Mouse (Mus musculus): ENCODE results near the gene Tspear. TPM values are rescaled to one million over a fixed set of nuclear protein-coding genes. Genes with fewer than 3 reads are reported as not detected.
A peak's percentile ranks its signal among the peaks of the same experiment; 100 is the strongest.
"Not testable (repeated sequence)": the region's sequence is repeated elsewhere in the genome, so short reads cannot be mapped to it uniquely, and the experiment has no call there.

The Tspear gene
- polyA plus RNA-seq, 1 experiment from 2014 or later, result 0.53 TPM

GRCm38 (mm10) chr10:77671519-77671918 lies 14.8 kb upstream of the Tspear start:
- no peak overlapping the region for H3K4me3 ChIP-seq (replicated peaks)
- WGBS, result 23% methylated on average over 4 of the region's 4 CpGs
- peaks cover 4% of the 10 kb centered on the region; the same call in 1 of the 2 replicates for H3K27me3 ChIP-seq (replicated peaks)
- H3K4me1 ChIP-seq (replicated peaks), result no peaks in the 10 kb centered on the region
- peak; percentile 72 for ATAC-seq
- no peak overlapping the region for H3K4me2 ChIP-seq (replicated peaks)
- no peaks in the 10 kb centered on the region for H3K36me3 ChIP-seq
- H3K9ac ChIP-seq, result no peak overlapping the region
- no peaks in the 10 kb centered on the region for H3K9me3 ChIP-seq
- H3K27ac ChIP-seq, result no peak overlapping the region

DNA sequence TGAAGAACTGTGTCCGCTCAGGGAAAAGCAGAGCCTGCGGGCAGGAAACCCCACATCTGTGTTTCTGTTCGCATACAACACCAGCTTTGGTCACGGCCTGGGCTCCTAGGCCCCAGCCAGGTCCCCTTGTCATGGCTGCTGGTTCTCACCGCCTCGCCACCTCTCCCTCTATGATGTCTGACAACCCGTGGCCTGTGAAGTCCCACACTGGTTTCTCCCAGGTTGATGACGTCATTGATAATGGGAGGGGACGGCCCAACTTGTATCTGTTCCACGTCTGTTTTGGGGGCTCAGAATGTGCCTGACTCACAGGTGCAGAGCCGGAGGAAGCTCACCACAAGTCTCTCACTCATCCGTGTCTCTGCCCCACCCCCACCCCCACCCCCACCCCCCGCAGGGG lies 12.6 kb upstream of the Tspear start:
- Histone ChIP-seq H3K9ac (no peak overlapping the region), H3K4me1 (replicated peaks) (peaks cover 11% of the 10 kb centered on the region), H3K4me2 (replicated peaks) (no peak overlapping the region), H3K9me3 (no peaks in the 10 kb centered on the region), H3K27ac (no peak overlapping the region), H3K4me3 (replicated peaks) (no peak overlapping the region), H3K27me3 (replicated peaks) (peaks cover 22% of the 10 kb centered on the region), H3K36me3 (no peaks in the 10 kb centered on the region)
- 63% methylated on average over 13 of the region's 13 CpGs for WGBS
- no peak for ATAC-seq

DNA sequence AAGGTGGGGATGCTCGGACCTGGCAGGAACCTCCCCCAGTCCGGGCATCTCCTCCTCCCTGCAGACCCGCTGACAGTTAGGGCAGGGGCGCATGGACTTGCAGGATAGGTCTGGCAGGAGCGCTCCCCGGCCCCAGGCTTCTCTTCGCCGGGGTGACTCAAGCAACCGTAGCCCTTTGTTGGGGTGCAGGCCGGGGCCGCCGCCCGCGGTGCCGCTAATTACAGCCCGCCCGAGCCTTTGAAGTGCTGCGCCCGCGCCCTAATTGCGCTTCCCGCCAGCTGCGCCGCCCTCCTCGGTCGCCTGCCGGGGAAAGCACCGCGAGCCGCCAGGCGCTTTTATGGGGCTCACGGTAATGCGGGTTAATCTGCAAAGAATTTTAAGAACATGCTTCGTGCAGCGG lies 8.8 kb upstream of the Tspear start:
- H3K9me3 ChIP-seq, result no peaks in the 10 kb centered on the region
- no peaks in the 10 kb centered on the region for H3K36me3 ChIP-seq
- peaks cover 24% of the 10 kb centered on the region for H3K27me3 ChIP-seq (replicated peaks)
- H3K9ac ChIP-seq, result no peak overlapping the region
- peaks cover 11% of the 10 kb centered on the region for H3K4me1 ChIP-seq (replicated peaks)
- H3K27ac ChIP-seq, result no peak overlapping the region
- H3K4me2 ChIP-seq (replicated peaks), result peak overlapping the region; percentile 68
- H3K4me3 ChIP-seq (replicated peaks), result peak overlapping the region; percentile 28
- under 1% methylated on average over 35 of the region's 35 CpGs for WGBS
- ATAC-seq, result 0 out of 2 replicates have a peak, but pooled peaks have one; percentile 36

- Histone ChIP-seq H3K4me3 (replicated peaks) (no peak overlapping the region), H3K27ac (no peak overlapping the region), H3K9ac (no peak overlapping the region), H3K27me3 (replicated peaks) (peaks cover 32% of the 10 kb centered on the region), H3K36me3 (no peaks in the 10 kb centered on the region), H3K9me3 (no peaks in the 10 kb centered on the region), H3K4me1 (replicated peaks) (peaks cover 12% of the 10 kb centered on the region), H3K4me2 (replicated peaks) (no peak overlapping the region)
- WGBS, result 81% methylated on average over 7 of the region's 7 CpGs
- ATAC-seq, result no peak
Measured at GRCm38 (mm10) chr10:77682994-77683393, 3.4 kb upstream of the Tspear start.

DNA sequence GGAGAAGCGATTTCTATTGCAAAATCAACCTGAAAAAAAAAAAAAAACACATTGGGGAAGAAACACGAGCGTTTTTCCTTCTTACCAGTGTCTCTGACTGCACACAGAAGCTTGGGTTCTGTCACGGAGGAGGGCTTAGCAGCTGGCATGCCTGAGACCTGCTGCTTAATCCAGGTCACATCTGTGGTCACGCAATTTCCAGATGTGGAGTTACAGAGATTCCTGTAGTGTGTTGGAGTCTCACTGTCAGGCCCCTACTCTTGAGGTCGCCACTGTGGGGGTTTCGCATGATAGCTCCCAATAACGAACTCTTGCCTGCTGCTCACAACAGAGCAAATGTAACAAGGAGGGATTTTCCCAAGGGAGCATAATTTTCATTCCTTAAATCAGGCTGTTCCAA lies 2.2 kb upstream of the Tspear start:
- Histone ChIP-seq H3K4me1 (replicated peaks) (peaks cover 10% of the 10 kb centered on the region; the same call in 1 of the 2 replicates), H3K9me3 (no peaks in the 10 kb centered on the region)
- WGBS, result 38% methylated on average over 8 of the region's 8 CpGs

GRCm38 (mm10) chr10:77687021-77687420 lies 652 bp downstream of the Tspear start:
- Histone ChIP-seq H3K4me1 (replicated peaks) (peaks cover 10% of the 10 kb centered on the region; the same call in 1 of the 2 replicates), H3K27ac (no peak overlapping the region), H3K4me3 (replicated peaks) (no peak overlapping the region), H3K9me3 (no peaks in the 10 kb centered on the region), H3K36me3 (no peaks in the 10 kb centered on the region), H3K9ac (no peak overlapping the region), H3K4me2 (replicated peaks) (no peak overlapping the region), H3K27me3 (replicated peaks) (peaks cover 22% of the 10 kb centered on the region)
- ATAC-seq, result no peak
- WGBS, result 33% methylated on average over 10 of the region's 10 CpGs

More for the DNA sequence above, 2.2 kb upstream of the Tspear start:
- Histone ChIP-seq H3K27me3 (replicated peaks) (peaks cover 22% of the 10 kb centered on the region), H3K4me2 (replicated peaks) (no peak overlapping the region), H3K4me3 (replicated peaks) (no peak overlapping the region), H3K36me3 (no peaks in the 10 kb centered on the region), H3K27ac (no peak overlapping the region), H3K9ac (no peak overlapping the region)
- no peak for ATAC-seq

DNA sequence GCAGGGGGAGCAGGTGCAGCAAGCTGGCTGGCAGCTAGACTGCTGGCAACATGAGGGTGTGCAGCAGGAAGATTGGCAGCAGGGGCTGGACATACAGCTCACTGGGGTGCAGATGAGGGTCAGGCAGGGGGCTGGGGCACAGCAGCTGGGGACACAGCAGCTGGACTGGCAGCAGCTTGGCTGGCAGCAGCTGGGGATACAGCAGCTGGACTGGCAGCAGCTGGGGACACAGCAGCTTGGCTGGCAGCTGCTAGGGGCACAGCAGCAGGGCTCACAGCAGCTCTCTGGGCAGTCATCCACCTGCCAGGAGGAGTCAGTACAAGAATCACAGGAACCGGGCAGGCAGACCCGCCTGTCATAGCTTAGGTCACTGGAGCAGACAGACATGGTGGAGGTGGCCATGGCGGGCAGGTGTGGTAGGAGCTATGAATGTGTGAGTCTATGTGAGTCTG lies 4.0 kb downstream of the Tspear start, which contains the start of gene Gm19402:
TSS of gene Gm19402 (minus strand) at position 402 of the 452 bp plus-strand sequence.
- not testable (repeated sequence) for H3K36me3 ChIP-seq; H3K4me2 ChIP-seq (replicated peaks); ATAC-seq; H3K9ac ChIP-seq; H3K27ac ChIP-seq; H3K4me1 ChIP-seq (replicated peaks); H3K9me3 ChIP-seq; H3K4me3 ChIP-seq (replicated peaks)
- 80% methylated on average over 3 of the region's 3 CpGs for WGBS
- H3K27me3 ChIP-seq (replicated peaks), result peaks cover 19% of the 10 kb centered on the region

DNA sequence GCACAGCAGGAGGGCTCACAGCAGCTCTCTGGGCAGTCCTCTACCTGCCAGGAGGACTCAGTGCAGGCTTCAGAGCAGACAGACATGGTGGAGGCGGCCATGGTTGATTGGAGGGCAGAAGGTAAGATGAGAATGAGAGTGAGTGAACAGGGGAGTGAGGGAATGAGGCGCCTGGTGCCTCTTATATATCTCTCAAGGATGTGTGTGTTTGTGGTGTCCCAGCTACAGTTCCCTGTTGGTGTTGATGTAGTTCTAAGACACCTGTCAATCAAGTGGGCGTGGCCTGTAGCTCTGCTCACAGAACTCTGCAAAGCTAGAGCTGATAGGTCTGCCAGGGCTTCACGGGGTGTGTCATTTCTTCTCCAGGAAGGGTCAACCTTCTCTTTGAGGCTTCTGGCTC lies 10.8 kb downstream of the Tspear start, which contains the start of gene Gm9508:
TSS of gene Gm9508 (minus strand) at position 101 of the 400 bp plus-strand sequence.
- 41% methylated on average over 4 of the region's 4 CpGs for WGBS
- Histone ChIP-seq H3K9me3 (no peaks in the 10 kb centered on the region), H3K4me1 (replicated peaks) (no peaks in the 10 kb centered on the region), H3K27ac (no peak within 1 kb of the TSS), H3K4me3 (replicated peaks) (no peak within 1 kb of the TSS), H3K36me3 (no peaks in the 10 kb centered on the region), H3K9ac (no peak within 1 kb of the TSS), H3K4me2 (replicated peaks) (no peak within 1 kb of the TSS), H3K27me3 (replicated peaks) (no peaks in the 10 kb centered on the region)
- ATAC-seq, result no peak

- Histone ChIP-seq H3K36me3 (no peaks in the 10 kb centered on the region), H3K9me3 (peaks cover 2% of the 10 kb centered on the region; the same call in 1 of the 2 replicates), H3K4me3 (replicated peaks) (no peak within 1 kb of the TSS), H3K4me2 (replicated peaks) (no peak within 1 kb of the TSS), H3K9ac (no peak within 1 kb of the TSS), H3K27me3 (replicated peaks) (no peaks in the 10 kb centered on the region), H3K4me1 (replicated peaks) (no peaks in the 10 kb centered on the region), H3K27ac (no peak within 1 kb of the TSS)
- ATAC-seq, result no peak
- 97% methylated on average over 1 of the region's 1 CpGs for WGBS
Measured at GRCm38 (mm10) chr10:77706326-77706725, 20.0 kb downstream of the Tspear start, which contains the start of gene Gm10272. Gene Gm10272 (plus strand): TSS chr10:77706626.

DNA sequence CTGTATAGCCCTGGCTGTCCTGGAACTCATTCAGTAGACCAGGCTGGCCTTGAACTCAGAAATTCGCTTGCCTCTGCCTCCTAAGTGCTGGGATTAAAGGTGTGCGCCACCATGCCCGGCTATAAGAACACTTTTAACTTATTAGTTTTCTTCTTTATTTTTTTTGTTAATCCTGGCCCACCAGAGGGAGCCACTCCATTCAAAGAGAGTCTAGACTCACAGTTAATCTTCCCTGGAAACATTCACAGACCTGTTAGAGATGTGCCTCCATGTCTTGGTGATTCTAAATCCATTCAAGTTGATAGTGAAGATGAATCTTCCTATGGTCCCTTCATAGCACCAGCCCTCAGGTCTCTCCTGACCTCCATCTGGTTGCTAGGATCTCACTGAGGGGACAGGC lies 23.5 kb downstream of the Tspear start:
- WGBS, result 78% methylated on average over 3 of the region's 3 CpGs
- no peak for ATAC-seq
- H3K4me2 ChIP-seq (replicated peaks), result no peak overlapping the region

DNA sequence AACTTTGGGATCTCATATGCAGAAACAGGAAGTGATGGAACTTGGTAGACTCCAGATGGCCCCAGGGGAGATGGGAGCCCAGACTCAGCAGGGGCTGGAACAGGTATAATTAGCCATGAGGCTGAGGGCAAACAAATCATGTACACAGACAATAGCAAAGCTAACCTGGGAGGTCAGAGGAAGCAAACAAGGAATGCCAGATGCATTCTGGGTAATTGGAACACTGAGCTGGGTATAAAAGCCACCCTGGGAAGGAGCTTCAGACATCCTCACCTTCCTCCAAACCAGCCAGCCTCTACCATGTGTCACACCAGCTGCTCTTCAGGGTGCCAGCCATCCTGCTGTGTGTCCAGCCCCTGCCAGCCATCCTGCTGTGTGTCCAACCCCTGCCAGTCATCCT lies 24.8 kb downstream of the Tspear start, which contains the start of gene Gm10024:
TSS of gene Gm10024 (plus strand) at position 301 of the 400 bp plus-strand sequence.
- H3K9me3 ChIP-seq, result not testable (repeated sequence)

More for the DNA sequence above, 23.5 kb downstream of the Tspear start:
- no peaks in the 10 kb centered on the region for H3K4me1 ChIP-seq (replicated peaks)
- H3K9me3 ChIP-seq, result no peaks in the 10 kb centered on the region
- no peak overlapping the region for H3K27ac ChIP-seq
- H3K27me3 ChIP-seq (replicated peaks), result no peaks in the 10 kb centered on the region
- H3K36me3 ChIP-seq, result no peaks in the 10 kb centered on the region
- H3K9ac ChIP-seq, result no peak overlapping the region
- no peak overlapping the region for H3K4me3 ChIP-seq (replicated peaks)

GRCm38 (mm10) chr10:77713734-77714133 lies 27.4 kb downstream of the Tspear start:
- H3K4me1 ChIP-seq (replicated peaks), result no peaks in the 10 kb centered on the region
- no peak overlapping the region for H3K4me2 ChIP-seq (replicated peaks)
- ATAC-seq, result no peak
- WGBS, result 62% methylated on average over 4 of the region's 4 CpGs
- no peak overlapping the region for H3K9ac ChIP-seq
- H3K27me3 ChIP-seq (replicated peaks), result no peaks in the 10 kb centered on the region
- no peaks in the 10 kb centered on the region for H3K9me3 ChIP-seq
- H3K27ac ChIP-seq, result no peak overlapping the region
- H3K4me3 ChIP-seq (replicated peaks), result no peak overlapping the region
- no peaks in the 10 kb centered on the region for H3K36me3 ChIP-seq

More for the DNA sequence above, 24.8 kb downstream of the Tspear start, which contains the start of gene Gm10024:
- not testable (repeated sequence) for H3K4me1 ChIP-seq (replicated peaks); ATAC-seq; H3K27ac ChIP-seq; H3K4me3 ChIP-seq (replicated peaks); H3K27me3 ChIP-seq (replicated peaks); H3K9ac ChIP-seq; H3K36me3 ChIP-seq; H3K4me2 ChIP-seq (replicated peaks)

DNA sequence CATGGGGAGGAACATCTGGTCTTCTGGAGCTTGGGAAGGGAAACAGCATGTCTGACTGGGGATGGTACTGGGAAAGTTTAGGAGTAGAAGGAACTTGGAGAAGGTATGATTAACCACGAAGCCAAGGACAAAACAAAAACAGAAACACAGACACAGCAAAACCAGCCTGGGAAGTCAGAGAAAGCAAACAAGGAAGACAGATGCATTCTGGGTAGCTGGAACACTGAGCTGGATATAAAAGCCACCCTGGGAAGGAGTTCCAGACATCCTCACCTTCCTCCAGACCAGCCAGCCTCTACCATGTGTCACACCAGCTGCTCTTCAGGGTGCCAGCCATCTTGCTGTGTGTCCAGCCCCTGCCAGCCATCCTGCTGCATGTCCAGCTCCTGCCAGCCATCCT lies 29.1 kb downstream of the Tspear start, which contains the start of gene Gm10142:
TSS of gene Gm10142 (plus strand) at position 301 of the 400 bp plus-strand sequence.
- H3K4me3 ChIP-seq (replicated peaks), result no peak within 1 kb of the TSS
- H3K36me3 ChIP-seq, result no peaks in the 10 kb centered on the region
- H3K9me3 ChIP-seq, result no peaks in the 10 kb centered on the region
- H3K9ac ChIP-seq, result no peak within 1 kb of the TSS
- 81% methylated on average over 1 of the region's 1 CpGs for WGBS
- H3K27me3 ChIP-seq (replicated peaks), result no peaks in the 10 kb centered on the region
- no peak for ATAC-seq
- no peaks in the 10 kb centered on the region for H3K4me1 ChIP-seq (replicated peaks)
- H3K27ac ChIP-seq, result no peak within 1 kb of the TSS
- no peak within 1 kb of the TSS for H3K4me2 ChIP-seq (replicated peaks)
